Mouse (Mus musculus) mature B cell (primary cell): ENCODE measurements around the gene Prr7.
"Not testable (repeated sequence)": the region's sequence is repeated elsewhere in the genome, so short reads cannot be mapped to it uniquely, and the experiment has no call there.

ENCODE experiments used
- in situ Hi-C: fragments of 300-500 bp; cut with MboI; formaldehyde crosslinking; loops from 2 replicates; pipeline ENCODE4 v1.14.3; 2019

The Prr7 gene

DNA sequence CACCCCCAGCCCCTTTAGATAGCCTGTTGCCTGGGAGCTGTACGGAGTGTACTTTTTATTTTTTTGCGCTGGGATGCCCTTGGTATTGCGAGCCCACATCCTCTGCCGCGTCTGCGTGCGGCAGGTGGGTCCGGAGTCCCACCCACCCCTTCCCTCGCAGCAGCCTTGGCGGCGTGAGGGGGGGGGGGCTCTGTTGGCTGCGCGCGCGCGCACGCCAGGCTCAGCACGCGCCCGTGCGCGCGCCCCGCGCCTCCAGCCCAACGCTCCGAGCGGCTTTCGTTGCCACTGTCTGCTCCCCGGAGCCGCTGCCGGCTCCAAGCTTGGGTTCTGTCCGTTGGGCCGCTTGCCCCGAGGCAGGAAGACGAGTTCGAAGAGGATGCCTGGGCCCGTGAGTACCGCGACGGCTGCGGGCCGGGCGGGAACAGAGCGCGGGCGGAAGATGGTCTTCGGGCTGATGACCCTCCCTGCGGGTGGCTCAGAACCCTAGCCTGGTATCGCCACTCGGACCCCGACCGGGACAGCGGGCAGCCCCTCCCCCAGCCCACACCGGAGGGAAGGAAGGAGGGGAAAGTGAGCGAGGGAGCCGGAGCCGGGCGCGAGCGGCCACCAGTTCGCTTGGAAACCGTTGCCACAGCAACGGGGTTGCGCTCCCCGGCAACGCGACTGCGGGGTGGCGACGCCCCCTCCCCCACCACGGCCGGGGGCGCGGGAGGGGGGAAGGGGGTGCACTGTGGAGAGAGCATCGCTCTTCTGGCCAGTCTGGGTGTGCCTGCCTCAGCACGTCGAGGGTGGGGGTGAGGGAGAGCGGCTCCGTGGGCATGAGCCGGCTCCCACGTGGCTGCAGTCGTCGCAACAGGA lies at the start of gene Prr7:
Gene Prr7 (plus strand): TSS at position 241 of the 858 bp plus-strand sequence.
- in situ Hi-C loops, result no loop called here

DNA sequence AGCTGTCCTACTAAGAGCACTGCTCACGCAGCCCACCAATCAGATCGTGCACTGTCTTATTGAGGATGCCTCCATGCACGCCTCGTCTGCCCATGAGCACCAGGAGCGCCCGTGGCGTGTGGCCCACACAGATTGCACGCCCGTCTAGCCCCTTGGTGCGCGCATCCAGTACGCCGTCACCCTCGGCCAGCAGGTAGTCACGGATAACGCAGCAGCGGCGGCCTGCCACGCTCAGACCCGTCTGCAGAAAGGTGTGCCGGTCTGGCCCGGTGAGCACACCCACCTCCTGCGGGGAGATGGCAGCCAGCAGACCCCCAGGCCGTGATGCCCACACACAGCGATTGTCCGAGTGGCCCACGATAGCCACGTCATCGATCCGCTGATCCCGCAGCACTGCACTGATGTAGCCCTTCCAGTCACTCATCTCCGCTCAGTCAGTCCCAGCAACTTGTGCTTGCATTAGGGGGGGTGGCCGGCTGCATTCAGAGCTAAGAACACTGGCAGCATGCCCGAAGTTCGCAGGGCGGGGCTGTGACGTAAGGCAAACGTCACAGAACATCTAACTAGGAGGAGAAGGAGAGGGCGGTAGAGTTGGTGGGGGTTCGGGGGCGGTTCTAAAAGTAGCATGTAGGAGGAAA lies 49.2 kb upstream of the Prr7 start, which contains the start of gene Pfn3:
Gene Pfn3 (minus strand): TSS at position 490 of the 638 bp plus-strand sequence.
- in situ Hi-C loops, result no loop called here

DNA sequence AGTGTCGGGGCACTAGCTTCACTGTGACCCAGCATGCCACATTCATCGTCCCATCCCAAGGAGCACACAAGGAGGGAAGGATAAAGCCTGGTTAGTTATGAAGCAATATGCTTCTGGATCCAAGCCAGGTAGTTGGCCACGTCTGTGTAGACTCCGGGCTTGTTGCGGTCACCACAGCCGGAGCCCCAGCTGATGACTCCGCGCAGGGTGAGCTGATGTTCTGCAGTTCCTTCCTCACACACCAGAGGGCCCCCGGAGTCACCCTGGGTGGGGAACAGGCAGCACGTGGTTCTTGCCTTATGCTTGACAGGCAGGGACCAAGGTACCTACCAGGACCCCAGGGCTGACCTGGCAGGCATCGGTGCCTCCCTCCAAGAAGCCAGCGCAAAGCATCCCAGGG lies 46.1 kb upstream of the Prr7 start:
- in situ Hi-C loops, result no loop called here

DNA sequence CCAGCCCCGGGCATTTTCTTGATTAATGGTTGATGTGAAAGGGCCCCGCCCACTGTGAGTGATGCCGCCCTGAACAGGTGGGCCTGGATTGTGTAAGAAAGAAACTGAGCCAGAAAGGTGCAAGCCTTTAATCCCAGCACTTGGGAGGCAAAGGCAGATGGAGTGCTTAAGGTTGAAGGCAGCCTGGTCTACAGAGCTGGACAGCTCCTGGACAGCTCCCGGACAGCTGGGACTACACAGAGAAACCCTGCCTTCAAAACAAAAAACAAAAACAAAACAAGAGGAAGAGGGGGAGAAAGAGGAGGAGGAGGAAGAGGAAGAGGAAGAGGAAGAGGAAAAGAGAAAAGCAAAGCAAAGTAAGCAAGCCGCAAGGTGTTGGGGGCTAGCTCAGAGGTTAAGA lies 44.9 kb upstream of the Prr7 start:
- in situ Hi-C loops, result no loop called here

DNA sequence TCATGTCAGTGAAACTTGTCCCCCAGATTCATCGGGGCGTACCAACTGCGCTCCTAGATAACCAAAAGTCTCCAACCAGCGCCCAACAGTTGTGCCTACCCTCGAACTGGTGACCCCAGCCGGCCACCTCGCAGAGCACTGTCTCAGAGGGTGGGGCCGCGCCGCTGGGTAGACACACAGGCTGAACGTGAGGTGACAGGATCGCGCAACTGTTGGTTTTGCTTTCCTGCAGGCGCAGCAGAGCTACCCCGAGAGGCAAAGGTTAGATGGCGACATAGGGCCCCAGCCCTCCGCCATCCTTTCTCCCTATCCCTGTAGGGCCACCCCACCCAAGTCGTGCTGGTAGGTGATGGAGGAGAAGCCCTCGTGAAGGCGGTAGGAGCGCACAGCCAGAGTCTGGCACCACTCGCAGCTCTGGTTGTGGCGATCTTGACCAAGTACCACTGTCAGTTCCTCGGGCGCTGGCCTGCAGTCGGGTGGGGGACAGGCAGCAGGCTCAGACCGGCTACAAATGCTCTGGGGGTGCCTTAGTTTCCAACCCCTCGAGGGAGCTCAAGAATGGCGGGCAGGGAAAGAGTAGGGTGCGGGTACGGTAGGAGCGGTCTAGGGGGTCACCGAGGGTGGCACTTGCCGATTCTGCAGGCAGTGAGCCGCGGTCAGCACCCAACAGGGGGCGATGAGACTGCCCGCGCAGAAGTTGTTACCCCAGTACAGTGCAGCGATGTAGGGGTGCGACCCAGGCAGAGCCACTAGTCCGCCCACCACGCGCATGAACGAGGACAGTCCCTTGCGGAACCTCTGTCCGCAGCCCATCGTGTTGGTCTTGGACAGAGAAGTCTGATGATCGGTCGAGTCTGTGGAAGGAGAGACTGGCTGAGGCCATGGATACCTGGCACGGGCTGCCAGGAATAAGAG lies 43.8 kb upstream of the Prr7 start:
- in situ Hi-C loops, result no loop called here

DNA sequence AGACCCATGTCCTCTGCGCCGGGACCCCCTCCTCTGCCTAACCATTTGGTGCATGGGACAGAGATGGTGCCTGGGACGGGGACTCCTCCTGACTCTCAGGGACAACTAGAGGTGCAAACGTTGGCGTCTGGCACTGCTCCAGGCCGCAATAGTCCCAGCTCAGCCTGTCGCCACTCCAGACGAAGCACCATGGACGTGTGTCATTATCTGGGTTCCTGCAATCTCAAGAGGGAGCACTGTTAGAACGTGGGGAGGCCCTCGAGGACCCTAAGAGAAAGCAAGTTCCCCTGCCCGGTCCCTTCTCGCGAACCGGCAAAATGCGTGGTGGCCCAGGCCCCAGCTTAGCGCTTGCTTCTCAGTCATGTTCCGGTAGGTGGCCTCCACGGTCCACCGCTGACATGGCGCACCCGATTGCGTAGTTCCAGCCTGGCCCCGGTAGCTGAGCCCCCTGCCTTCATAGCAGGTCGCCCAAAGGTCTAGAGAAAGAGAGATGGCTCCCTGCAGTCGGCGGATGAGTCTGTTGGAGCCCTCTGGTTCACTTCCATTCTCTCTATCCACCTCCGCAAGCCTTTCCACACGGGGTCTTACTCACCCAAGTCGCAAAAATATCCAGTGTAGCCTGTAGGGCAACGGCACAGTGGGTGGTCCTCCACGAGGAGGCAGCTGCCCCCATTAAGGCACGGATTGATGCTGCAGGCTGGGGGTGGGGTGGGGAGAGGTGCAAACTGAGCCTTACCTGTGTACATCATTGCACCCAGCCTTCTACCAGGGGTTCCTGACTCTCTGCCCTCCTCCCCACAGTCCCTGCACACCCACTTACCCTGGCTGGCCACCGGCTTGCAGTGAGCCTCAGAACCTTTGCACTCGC lies 42.9 kb upstream of the Prr7 start:
- in situ Hi-C loops, result no loop called here

DNA sequence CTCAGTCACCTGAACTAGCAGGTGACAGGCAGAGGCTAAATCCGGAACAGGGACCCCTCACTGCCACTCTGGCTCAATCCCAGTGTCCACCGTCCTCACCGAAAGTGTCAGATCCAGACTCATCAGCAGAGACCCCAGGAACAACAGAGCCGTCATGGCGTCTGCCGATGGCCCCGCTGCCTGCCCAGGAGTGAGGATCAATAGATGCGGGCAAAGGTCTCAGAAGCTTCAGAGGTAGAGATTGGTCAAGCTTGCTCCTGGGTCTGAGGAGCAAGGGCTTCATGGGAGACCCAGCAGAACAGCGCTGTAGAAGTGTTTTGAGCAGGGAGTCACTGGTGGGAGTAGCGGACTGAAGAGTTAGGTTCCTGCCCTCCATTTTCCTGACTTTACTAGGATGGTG lies 37.5 kb upstream of the Prr7 start, which contains the start of gene F12:
Gene F12 (minus strand): TSS at position 181 of the 400 bp plus-strand sequence.
- in situ Hi-C loops, result loop anchor here (5.0 kb wide), 1 partner anchor 41 kb away; no protein-coding TSS in a partner anchor

DNA sequence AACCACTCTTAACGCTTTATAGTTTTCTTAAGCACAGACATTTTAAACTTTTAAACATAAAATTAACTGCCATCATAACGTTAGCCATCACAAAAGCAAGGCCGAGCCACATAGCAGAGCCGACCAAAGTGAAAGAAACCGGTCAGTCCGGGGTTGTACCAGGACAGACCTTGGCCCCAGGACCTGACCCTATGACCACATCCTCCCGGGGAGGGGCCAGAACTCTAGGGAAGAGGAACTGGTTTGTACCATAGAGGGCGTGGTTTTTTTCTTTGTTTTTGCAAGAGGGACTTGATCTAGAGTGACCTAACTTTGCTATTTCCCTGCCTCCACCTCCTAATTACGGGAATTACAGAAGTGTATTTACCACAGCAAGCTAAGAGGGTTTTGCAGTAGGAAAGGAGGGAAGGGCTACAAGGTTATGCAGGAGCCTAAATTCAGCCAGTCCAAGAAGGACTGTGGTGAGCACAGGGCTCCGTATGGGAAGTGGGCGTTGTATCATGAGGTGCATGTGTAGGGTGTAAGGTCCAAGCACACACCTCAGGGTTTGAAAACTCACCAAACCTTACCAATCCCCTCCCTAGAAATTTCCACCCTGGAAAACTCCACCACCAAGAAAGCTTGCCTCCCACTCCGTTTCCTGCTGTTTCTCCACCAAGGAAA lies 34.7 kb upstream of the Prr7 start:
- in situ Hi-C loops, result loop anchor here (5.0 kb wide), 1 partner anchor 38 kb away; no protein-coding TSS in a partner anchor

DNA sequence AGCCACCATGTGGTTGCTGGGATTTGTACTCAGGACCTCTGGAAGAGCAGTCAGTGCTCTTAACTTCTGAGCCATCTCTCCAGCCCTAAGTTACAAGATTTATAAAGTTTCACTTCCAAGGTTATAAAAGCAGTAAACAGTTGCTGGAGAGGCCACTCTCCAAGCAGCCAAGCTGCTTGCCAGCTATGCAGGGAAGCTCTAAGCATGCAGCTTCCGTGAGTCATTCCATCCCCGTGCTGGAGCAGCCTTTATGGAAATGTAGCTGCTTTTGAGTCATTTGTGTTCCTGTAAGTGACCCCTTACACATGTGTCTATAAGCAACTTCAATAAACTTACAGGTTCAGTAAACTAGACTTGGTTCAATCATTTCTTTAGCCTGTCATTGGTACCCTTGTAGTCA lies 33.5 kb upstream of the Prr7 start:
- in situ Hi-C loops, result no loop called here

DNA sequence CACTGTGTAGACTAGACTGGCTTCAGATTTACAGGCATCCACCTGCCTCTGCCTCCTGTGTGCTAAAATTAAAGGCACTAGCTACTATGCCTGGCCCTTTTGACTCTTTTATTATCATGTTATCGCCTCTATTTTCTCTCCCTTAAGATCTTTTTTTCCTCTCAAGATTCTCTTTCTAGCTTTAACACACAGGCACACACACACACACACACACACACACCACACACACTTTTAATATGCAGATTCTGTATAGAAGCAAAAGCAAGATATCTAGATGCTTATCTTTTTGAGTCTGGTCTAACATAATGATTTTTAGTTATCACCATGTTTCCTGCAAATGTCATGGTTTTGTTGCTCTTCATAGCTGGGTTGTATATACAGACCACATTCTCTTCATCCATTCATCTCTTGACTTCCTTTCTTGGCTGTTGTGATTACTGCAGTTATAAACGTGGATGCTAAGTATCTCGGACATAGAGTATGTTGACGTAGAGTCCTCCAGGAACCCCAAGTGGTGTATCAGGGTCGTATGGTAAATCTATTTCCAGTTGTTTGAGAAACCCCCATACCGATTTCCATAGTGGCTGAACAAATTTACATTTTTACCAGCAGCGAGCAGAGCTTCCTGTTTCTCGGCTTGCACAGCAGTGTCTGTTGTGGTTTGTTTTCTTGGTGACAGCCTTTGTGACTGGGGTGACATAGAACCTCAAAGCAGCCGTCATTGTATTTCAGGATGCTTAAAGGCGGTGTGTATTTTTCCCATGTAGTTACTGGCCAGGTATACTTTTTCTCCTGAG lies 32.0 kb upstream of the Prr7 start:
- in situ Hi-C loops, result no loop called here

DNA sequence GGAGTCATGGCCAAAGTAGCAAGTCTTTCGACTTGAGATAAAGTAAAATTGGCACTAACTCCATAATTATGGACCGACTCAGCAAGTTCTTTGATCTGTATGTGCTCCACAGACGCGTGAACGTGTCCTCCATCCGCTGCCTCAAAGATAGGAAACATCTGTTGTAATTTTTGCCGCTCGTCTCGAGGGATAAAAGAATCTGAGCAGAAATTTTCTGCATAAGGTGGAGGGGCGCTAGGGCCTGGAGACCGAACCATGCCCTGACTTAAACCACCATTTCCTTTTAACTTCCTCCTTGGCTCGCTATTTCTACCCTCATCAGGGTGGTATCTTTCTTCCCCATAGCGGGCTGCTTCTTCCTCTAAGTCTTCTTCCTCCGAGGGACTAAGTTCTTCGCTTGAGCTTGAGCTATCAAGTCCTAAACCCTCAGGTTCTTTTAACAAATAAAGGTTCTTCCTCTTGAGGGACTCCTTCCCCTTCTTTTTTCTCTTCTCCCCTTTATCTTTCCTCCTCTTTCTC lies 26.9 kb upstream of the Prr7 start:
- in situ Hi-C loops, result not testable (repeated sequence)

DNA sequence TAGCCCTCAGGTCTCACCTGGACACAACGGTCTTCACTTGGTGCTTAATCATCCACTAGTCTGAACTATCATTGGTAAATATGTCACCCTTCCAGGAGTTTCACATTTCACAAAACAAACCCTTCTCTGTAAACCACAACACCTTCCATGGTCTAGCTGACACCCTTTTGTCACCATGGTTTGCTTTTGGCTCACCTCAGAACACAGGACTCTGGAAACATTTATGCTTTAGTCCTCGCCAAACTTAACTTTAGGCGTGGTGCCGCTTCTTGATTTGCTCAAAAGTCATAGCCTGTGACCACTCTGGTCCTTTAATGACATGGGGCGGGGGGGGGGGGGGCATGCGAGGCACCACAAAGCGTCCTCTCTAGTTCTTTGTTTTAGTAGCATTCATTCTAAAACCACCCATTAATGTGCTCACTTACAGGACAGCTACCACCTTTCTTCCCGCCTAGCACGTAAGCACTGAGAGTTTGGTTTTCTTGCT lies 20.2 kb upstream of the Prr7 start:
- in situ Hi-C loops, result no loop called here

DNA sequence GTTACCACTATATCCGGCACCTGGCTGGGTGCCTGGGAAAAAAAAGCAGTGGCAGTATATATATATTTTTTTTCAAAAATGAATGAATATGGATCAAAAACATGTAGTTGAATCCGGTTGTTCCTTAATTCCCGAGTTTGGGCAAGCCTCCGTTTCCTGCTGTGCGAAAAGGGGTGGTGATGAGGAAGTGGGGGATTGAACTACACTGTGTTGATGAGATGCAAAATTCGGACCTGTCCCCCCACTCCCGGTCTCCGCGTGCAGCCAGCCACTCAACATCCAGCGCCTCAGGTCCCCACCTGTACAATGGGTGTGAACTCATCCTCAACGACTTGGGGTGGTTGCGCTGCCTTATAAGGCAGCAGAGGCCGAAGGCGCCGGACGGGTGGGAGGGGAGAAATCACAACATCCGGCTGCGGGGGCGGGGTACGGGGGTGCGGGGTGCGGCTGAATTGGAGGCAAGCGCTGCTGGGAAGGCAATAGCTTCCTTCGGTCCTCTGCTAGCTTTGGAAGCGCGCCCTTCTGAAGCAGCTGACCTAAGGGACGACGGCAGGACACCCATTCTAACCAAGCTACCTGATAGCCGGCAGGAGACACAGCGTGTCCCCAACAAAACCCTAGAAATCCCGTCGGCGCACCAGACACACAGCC lies 19.7 kb upstream of the Prr7 start:
- in situ Hi-C loops, result no loop called here

DNA sequence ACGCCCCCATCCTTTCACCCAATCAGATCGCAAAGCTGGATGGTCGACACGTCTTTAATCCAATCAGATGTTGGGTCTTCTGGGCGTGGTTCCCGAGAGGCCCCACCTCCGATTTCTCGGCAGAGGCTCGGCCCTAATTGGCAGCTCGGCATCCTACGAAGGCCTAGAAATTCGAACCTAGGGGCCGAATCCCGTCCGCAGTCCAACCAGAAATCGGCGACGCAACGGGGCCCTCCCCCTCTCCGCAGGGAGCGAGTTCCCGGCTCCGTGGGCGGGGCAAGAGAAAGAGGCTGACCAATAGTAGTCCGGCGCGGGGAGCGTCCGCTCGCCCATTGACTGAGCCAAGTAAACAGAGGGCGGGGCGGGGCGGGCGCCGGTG lies 19.1 kb upstream of the Prr7 start, which contains the start of gene Grk6:
Gene Grk6 (plus strand): TSS at position 136 of the 379 bp plus-strand sequence.
- in situ Hi-C loops, result no loop called here

DNA sequence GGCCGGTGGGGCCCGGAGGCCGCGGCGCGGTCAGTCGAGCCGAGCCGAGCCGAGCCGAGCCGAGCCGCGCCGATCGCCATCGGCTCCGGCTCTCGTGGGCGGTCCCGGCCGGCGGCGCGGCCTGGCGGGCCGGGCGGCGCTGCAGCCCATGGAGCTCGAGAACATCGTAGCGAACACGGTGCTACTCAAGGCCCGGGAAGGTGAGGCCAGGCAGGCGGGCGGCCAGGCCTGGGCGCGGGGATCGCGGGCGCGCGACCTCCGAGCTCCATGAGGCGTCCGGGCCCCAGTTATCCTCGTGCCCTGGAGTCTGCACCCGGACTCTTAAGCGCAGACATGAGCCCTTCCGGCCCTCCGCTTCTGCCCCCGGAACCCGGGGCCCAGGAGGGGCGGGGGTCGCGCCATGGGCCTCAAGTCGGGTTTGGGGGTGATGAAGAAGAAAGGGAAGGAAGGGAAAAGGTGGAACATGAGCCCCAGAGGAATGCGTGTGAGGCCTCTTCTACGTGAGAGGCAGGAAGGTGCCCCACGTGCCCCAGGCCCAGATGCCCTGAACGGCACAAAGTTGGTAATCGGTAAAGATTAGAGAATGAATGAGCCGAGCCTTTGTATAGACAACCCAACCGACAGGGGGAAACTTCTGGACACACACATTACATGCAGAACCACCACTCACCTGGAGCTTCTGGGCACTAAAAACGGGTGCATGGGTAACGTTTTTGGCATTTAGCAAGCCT lies 18.5 kb upstream of the Prr7 start:
- in situ Hi-C loops, result no loop called here

DNA sequence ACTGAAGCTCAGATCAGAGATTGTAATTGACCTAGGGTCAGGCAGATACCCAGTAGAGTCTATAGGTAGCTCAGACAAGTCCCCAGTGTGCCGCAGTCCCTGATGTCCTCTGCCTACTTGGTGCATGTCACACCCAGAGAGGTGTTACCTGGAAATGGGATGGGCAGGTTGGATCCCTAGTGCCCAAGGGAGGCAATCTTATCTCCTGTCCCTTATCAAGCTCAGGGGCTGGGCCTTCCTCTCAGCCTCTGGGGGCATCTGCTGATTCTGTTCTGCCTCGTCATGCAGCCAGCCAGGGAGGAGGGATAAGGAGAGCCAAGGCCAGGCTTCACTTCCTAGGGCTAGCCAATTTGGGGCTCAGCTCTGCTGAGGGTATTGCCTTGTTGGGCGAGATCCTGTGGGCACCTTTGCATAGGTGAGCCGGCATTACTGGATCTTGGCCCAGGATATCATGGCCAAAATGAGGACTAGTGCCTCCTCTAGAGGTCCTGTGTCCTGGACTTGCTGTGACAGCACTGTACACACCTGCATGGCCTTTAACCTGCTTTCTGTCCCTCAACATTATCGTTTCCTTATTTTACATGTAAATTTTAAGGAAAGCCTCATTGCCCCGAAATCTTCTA lies 17.5 kb upstream of the Prr7 start:
- in situ Hi-C loops, result no loop called here

DNA sequence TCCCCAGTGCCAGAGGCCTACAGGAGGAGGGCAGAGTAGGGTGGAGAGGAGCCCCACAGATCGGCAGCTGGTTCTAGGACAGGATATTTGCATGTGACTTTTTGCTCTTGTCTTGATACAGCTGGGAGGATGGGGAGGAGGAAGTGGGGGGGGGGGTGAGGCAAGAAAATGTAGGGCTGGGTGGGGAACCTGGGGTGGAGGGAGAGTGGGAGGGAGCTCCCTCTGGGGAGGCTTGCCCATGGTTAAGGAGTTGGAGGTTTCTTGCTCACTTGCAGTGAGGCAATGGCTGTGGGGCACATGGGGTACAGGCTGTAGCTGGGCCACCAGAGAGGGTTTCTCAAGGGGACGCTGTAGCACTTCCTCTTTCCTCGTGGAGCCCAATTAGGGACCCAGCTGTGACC lies 16.5 kb upstream of the Prr7 start:
- in situ Hi-C loops, result no loop called here

DNA sequence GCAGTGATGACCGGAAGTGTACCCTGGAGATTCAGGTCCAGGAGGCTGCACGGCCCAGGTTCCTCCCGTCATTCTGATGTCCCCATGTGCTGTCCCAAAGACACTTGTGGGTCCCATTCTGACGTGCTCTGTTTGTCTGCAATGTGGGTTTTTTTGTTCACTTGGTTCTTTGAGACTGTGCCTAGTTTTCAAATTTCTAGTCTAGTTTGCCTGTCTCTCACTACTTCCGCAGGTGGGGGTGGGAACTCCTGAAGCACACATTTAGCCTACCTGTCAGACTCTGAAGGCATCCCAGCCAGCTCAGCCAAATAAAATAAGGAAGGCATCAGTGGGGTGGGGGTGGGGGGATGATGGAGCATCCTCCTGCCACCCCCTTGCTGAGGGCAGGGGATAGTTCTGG lies 15.9 kb upstream of the Prr7 start:
- in situ Hi-C loops, result no loop called here
